Mouse (Mus musculus): ENCODE data around the gene Bag5. TPM values are rescaled to one million over a fixed set of nuclear protein-coding genes. Genes with fewer than 3 reads are reported as not detected.

Bag5 gene
- polyA plus RNA-seq, 2 experiments: 9.8 to 15.2 TPM

GRCm38 (mm10) chr12:111691346-111691872 lies 21.6 kb downstream of the Bag5 start:
- 23% methylated on average over 5 of the region's 5 CpGs for WGBS (ENCODE audit: insufficient replicate concordance)
- DNase-seq (ENCODE audit: low read depth in 3 of 3, low spot score in 3 of 3) (no peak), ATAC-seq (ENCODE audit: insufficient read depth) (no peak)
- H3K4me1 ChIP-seq (replicated peaks; ENCODE audit: control insufficient read depth in 2 of 2, insufficient read depth in 2 of 2, low read length in 1 of 2): peaks cover 2 to 14% of the 10 kb centered on the region in 2 experiments
- no peak overlapping the region for H3K4me2 ChIP-seq (ENCODE audit: low read depth)
- H3K9me3 ChIP-seq (ENCODE audit: control insufficient read depth, low read length): no peaks in the 10 kb centered on the region
- H3K27me3 ChIP-seq (ENCODE audit: control insufficient read depth, insufficient read depth, low read length): no peaks in the 10 kb centered on the region
- H3K9ac ChIP-seq (replicated peaks): no peak overlapping the region
- H3K4me3 ChIP-seq (ENCODE audit: insufficient read depth in 1 of 2, low read depth in 2 of 2, low read length in 2 of 2): no peak overlapping the region
- TF ChIP-seq EP300 (IDR thresholded peaks at IDR 0.05; ENCODE audit: low read depth) (no peak), CTCF (IDR thresholded peaks at IDR 0.05; ENCODE audit: low read depth) (no peak)
- H3K27ac ChIP-seq: no peak overlapping the region
- no peaks in the 10 kb centered on the region for H3K36me3 ChIP-seq (replicated peaks; ENCODE audit: control insufficient read depth, insufficient read depth, low read depth)

- ATAC-seq (ENCODE audit: insufficient read depth) (no peak), DNase-seq (ENCODE audit: low read depth in 3 of 3, low spot score in 3 of 3) (no peak)
- no peak overlapping the region for H3K4me2 ChIP-seq (ENCODE audit: low read depth)
- H3K4me3 ChIP-seq (ENCODE audit: insufficient read depth in 1 of 2, low read depth in 2 of 2, low read length in 2 of 2): no peak overlapping the region
- TF ChIP-seq EP300 (IDR thresholded peaks at IDR 0.05; ENCODE audit: low read depth): no peak
- no peak for TF ChIP-seq CTCF (IDR thresholded peaks at IDR 0.05; ENCODE audit: low read depth)
- no peak overlapping the region for H3K9ac ChIP-seq (replicated peaks)
- no peaks in the 10 kb centered on the region for H3K36me3 ChIP-seq (replicated peaks; ENCODE audit: control insufficient read depth, insufficient read depth, low read depth)
- peaks cover 2 to 14% of the 10 kb centered on the region in 2 experiments for H3K4me1 ChIP-seq (replicated peaks; ENCODE audit: control insufficient read depth in 2 of 2, insufficient read depth in 2 of 2, low read length in 1 of 2)
- H3K27ac ChIP-seq: no peak overlapping the region
- no peaks in the 10 kb centered on the region for H3K27me3 ChIP-seq (ENCODE audit: control insufficient read depth, insufficient read depth, low read length)
- 64% methylated on average over 11 of the region's 11 CpGs for WGBS (ENCODE audit: insufficient replicate concordance)
- H3K9me3 ChIP-seq (ENCODE audit: control insufficient read depth, low read length): no peaks in the 10 kb centered on the region
Observed at GRCm38 (mm10) chr12:111689426-111689825, 23.6 kb downstream of the Bag5 start.

GRCm38 (mm10) chr12:111688069-111688428 lies 25.0 kb downstream of the Bag5 start:
- DNase-seq (ENCODE audit: low read depth in 3 of 3, low spot score in 3 of 3) (no peak), ATAC-seq (ENCODE audit: insufficient read depth) (no peak)
- WGBS (ENCODE audit: insufficient replicate concordance): 23% methylated on average over 2 of the region's 2 CpGs
- Histone ChIP-seq H3K4me3 (ENCODE audit: insufficient read depth in 1 of 2, low read depth in 2 of 2, low read length in 2 of 2) (no peak overlapping the region), H3K9ac (replicated peaks) (no peak overlapping the region), H3K9me3 (ENCODE audit: control insufficient read depth, low read length) (no peaks in the 10 kb centered on the region), H3K4me1 (replicated peaks; ENCODE audit: control insufficient read depth in 2 of 2, insufficient read depth in 2 of 2, low read length in 1 of 2) (peaks cover 0 to 2% of the 10 kb centered on the region in 2 experiments; a peak in 1 of 4 replicates), H3K27me3 (ENCODE audit: control insufficient read depth, insufficient read depth, low read length) (no peaks in the 10 kb centered on the region), H3K27ac (no peak overlapping the region), H3K36me3 (replicated peaks; ENCODE audit: control insufficient read depth, insufficient read depth, low read depth) (no peaks in the 10 kb centered on the region), H3K4me2 (ENCODE audit: low read depth) (no peak overlapping the region)
- TF ChIP-seq CTCF (IDR thresholded peaks at IDR 0.05; ENCODE audit: low read depth): no peak
- TF ChIP-seq EP300 (IDR thresholded peaks at IDR 0.05; ENCODE audit: low read depth): no peak

- Histone ChIP-seq H3K36me3 (replicated peaks; ENCODE audit: control insufficient read depth, insufficient read depth, low read depth) (no peaks in the 10 kb centered on the region), H3K9me3 (ENCODE audit: control insufficient read depth, low read length) (no peaks in the 10 kb centered on the region), H3K9ac (replicated peaks) (no peak overlapping the region), H3K4me1 (replicated peaks; ENCODE audit: control insufficient read depth in 2 of 2, insufficient read depth in 2 of 2, low read length in 1 of 2) (no peaks in the 10 kb centered on the region), H3K27ac (no peak overlapping the region), H3K4me3 (ENCODE audit: insufficient read depth in 1 of 2, low read depth in 2 of 2, low read length in 2 of 2) (no peak overlapping the region), H3K4me2 (ENCODE audit: low read depth) (no peak overlapping the region), H3K27me3 (ENCODE audit: control insufficient read depth, insufficient read depth, low read length) (no peaks in the 10 kb centered on the region)
- DNase-seq (ENCODE audit: low read depth in 3 of 3, low spot score in 3 of 3) (no peak), ATAC-seq (ENCODE audit: insufficient read depth) (no peak)
- 44% methylated on average over 14 of the region's 14 CpGs for WGBS (ENCODE audit: insufficient replicate concordance)
- TF ChIP-seq EP300 (IDR thresholded peaks at IDR 0.05; ENCODE audit: low read depth) (no peak), CTCF (IDR thresholded peaks at IDR 0.05; ENCODE audit: low read depth) (no peak)
Observed at GRCm38 (mm10) chr12:111687350-111688068, 25.5 kb downstream of the Bag5 start.

- TF ChIP-seq EP300 (IDR thresholded peaks at IDR 0.05; ENCODE audit: low read depth) (no peak), CTCF (IDR thresholded peaks at IDR 0.05; ENCODE audit: low read depth) (no peak)
- Histone ChIP-seq H3K4me3 (ENCODE audit: insufficient read depth in 1 of 2, low read depth in 2 of 2, low read length in 2 of 2) (no peak overlapping the region), H3K9me3 (ENCODE audit: control insufficient read depth, low read length) (no peaks in the 10 kb centered on the region), H3K9ac (replicated peaks) (no peak overlapping the region), H3K4me1 (replicated peaks; ENCODE audit: control insufficient read depth in 2 of 2, insufficient read depth in 2 of 2, low read length in 1 of 2) (no peaks in the 10 kb centered on the region), H3K27ac (no peak overlapping the region), H3K27me3 (ENCODE audit: control insufficient read depth, insufficient read depth, low read length) (no peaks in the 10 kb centered on the region), H3K36me3 (replicated peaks; ENCODE audit: control insufficient read depth, insufficient read depth, low read depth) (no peaks in the 10 kb centered on the region), H3K4me2 (ENCODE audit: low read depth) (no peak overlapping the region)
- 51% methylated on average over 4 of the region's 4 CpGs for WGBS (ENCODE audit: insufficient replicate concordance)
- DNase-seq (ENCODE audit: low read depth in 3 of 3, low spot score in 3 of 3) (no peak), ATAC-seq (ENCODE audit: insufficient read depth) (no peak)
Observed at GRCm38 (mm10) chr12:111686390-111686789, 26.7 kb downstream of the Bag5 start.

All from liver, embryonic 14.5 days (tissue).